In genomic region chr11:70701221-70701955, GRCm38 (mm10) we compare ENCODE assay signal across 8 mouse cellular contexts. TPM values are rescaled to one million over a fixed set of nuclear protein-coding genes. Genes with fewer than 3 reads are reported as not detected.
DNase-seq lines count a peak whose midpoint lies in the region; ATAC-seq and TF ChIP-seq lines count a peak whose summit lies in the region.

No protein-coding gene starts in this region.

- no peak for DNase-seq in kidney, adult 2 months
- no peak for DNase-seq in kidney, adult 18-20 months
- DNase-seq in embryonic facial prominence, embryonic 10.5 days (ENCODE audit: low spot score), result no peak
- no peak for DNase-seq in lung, adult 2 months
- DNase-seq in adrenal gland, postnatal 25 days, result no peak
- no peak for DNase-seq in frontal cortex, postnatal 36 days (ENCODE audit: low spot score in 2 of 2)
- DNase-seq in left cerebral cortex, adult 8-10 months (ENCODE audit: low spot score in 2 of 2), result no peak

- no peak for TF ChIP-seq POLR2A in kidney, adult 2 months (IDR thresholded peaks at IDR 0.05; ENCODE audit: low read depth, low read length)
- no peak for TF ChIP-seq POLR2A in lung, adult 2 months (IDR thresholded peaks at IDR 0.05; ENCODE audit: borderline replicate concordance, extremely low read depth, low read depth, low read length)

- no peak for TF ChIP-seq CTCF in kidney, adult 2 months (conservative IDR thresholded peaks at IDR 0.05; ENCODE audit: insufficient read depth, insufficient read length, low read depth, low read length)
- TF ChIP-seq CTCF in lung, adult 2 months (IDR thresholded peaks at IDR 0.05; ENCODE audit: insufficient read depth, low read length), result no peak

- H3K9me3 ChIP-seq in embryonic facial prominence, embryonic 10.5 days, result no peaks in the 10 kb centered on the region
- H3K9me3 ChIP-seq in hindbrain, embryonic 13.5 days, result no peaks in the 10 kb centered on the region

- H3K36me3 ChIP-seq in kidney, adult 2 months (ENCODE audit: control insufficient read depth, insufficient read depth, low read length), result peaks cover 3% of the 10 kb centered on the region
- H3K36me3 ChIP-seq in embryonic facial prominence, embryonic 10.5 days (replicated peaks), result peaks cover 39% of the 10 kb centered on the region
- H3K36me3 ChIP-seq in hindbrain, embryonic 13.5 days, result peaks cover 33% of the 10 kb centered on the region

- H3K4me2 ChIP-seq in hindbrain, embryonic 13.5 days, result peak overlapping the region; percentile 89

- peak overlapping the region; percentile 70 for H3K4me3 ChIP-seq in kidney, adult 2 months (ENCODE audit: insufficient read depth, low read depth, low read length)
- H3K4me3 ChIP-seq in embryonic facial prominence, embryonic 10.5 days, result peak overlapping the region; percentile 93
- H3K4me3 ChIP-seq in hindbrain, embryonic 13.5 days, result peak overlapping the region; percentile 91
- H3K4me3 ChIP-seq in lung, adult 2 months (replicated peaks; ENCODE audit: extremely low read depth, low read depth, low read length), result peak overlapping the region; percentile 98

- no peaks in the 10 kb centered on the region for H3K27me3 ChIP-seq in kidney, adult 2 months (replicated peaks; ENCODE audit: control insufficient read depth, insufficient read depth, low read length)
- no peaks in the 10 kb centered on the region for H3K27me3 ChIP-seq in embryonic facial prominence, embryonic 10.5 days (replicated peaks; ENCODE audit: low read depth, poor library complexity, severe bottlenecking)
- H3K27me3 ChIP-seq in hindbrain, embryonic 13.5 days, result no peaks in the 10 kb centered on the region

- 4% methylated on average over 10 of the region's 10 CpGs for WGBS in kidney, adult 2 months
- whole genome bisulfite sequencing in embryonic facial prominence, embryonic 10.5 days, result 16% methylated on average over 10 of the region's 10 CpGs
- WGBS in hindbrain, embryonic 13.5 days, result 14% methylated on average over 10 of the region's 10 CpGs
- 13% methylated on average over 10 of the region's 10 CpGs for WGBS in lung, adult 2 months

- H3K27ac ChIP-seq in kidney, adult 2 months (ENCODE audit: insufficient read depth, low read depth, low read length), result peak overlapping the region; percentile 63
- H3K27ac ChIP-seq in embryonic facial prominence, embryonic 10.5 days (replicated peaks), result peak overlapping the region; percentile 95
- no peak overlapping the region for H3K27ac ChIP-seq in hindbrain, embryonic 13.5 days

- H3K4me1 ChIP-seq in kidney, adult 2 months (ENCODE audit: control insufficient read depth, insufficient read depth, low read length), result peaks cover 9% of the 10 kb centered on the region; the same call in 1 of the 2 replicates
- peaks cover 30% of the 10 kb centered on the region for H3K4me1 ChIP-seq in embryonic facial prominence, embryonic 10.5 days
- H3K4me1 ChIP-seq in hindbrain, embryonic 13.5 days (replicated peaks), result peaks cover 26% of the 10 kb centered on the region
- peaks cover 7% of the 10 kb centered on the region for H3K4me1 ChIP-seq in lung, adult 2 months (ENCODE audit: control insufficient read depth, insufficient read depth, low read length)

- ATAC-seq in hindbrain, embryonic 13.5 days (ENCODE audit: low FRiP score), result no peak

- peak overlapping the region; percentile 95 for H3K9ac ChIP-seq in hindbrain, embryonic 13.5 days

RNA-seq across cellular contexts. Expression of gene Kif1c, which starts 1.0 kb away (rescaled TPM):
- polyA plus RNA-seq in kidney, adult 2 months (2012; rRNA removed), result 91.0 and 94.9 TPM in 2 replicates
- 1.6 and 2.0 TPM in 2 replicates for polyA plus RNA-seq in embryonic facial prominence, embryonic 10.5 days (2016; fragmentation: Nextera tagmentation; extraction: Ambion mirVana)
- polyA plus RNA-seq in hindbrain, embryonic 13.5 days (2015; fragmentation: Nextera tagmentation; extraction: Ambion mirVana), result 1.5 and 1.7 TPM in 2 replicates
- polyA plus RNA-seq in lung, adult 2 months (2012; rRNA removed), result 78.2 and 103 TPM in 2 replicates
- 173 and 182 TPM in 2 replicates for total RNA-seq in adrenal gland, postnatal 25 days (2021)
- 10 to 100 TPM; 59.3 to 70.2 (median 65.8) TPM for total RNA-seq in left cerebral cortex, adult 8-10 months (2022)

RNA-seq across cellular contexts. Expression of gene Inca1, which starts 1.4 kb away (rescaled TPM):
- polyA plus RNA-seq in kidney, adult 2 months (2012; rRNA removed), result 5.3 and 5.4 TPM in 2 replicates
- 0.69 and 0.99 TPM in 2 replicates for polyA plus RNA-seq in embryonic facial prominence, embryonic 10.5 days (2016; fragmentation: Nextera tagmentation; extraction: Ambion mirVana)
- polyA plus RNA-seq in hindbrain, embryonic 13.5 days (2015; fragmentation: Nextera tagmentation; extraction: Ambion mirVana), result 1.6 TPM in 2 replicates
- 1.6 and 2.0 TPM in 2 replicates for polyA plus RNA-seq in lung, adult 2 months (2012; rRNA removed)
- total RNA-seq in adrenal gland, postnatal 25 days (2021), result 9.1 and 12.2 TPM in 2 replicates
- total RNA-seq in left cerebral cortex, adult 8-10 months (2022), result 1 to 10 TPM; 1.6 to 2.7 (median 2.3) TPM

RNA-seq across cellular contexts. Expression of gene Camta2, which starts 13.5 kb away (rescaled TPM):
- 23.6 and 28.7 TPM in 2 replicates for polyA plus RNA-seq in kidney, adult 2 months (2012; rRNA removed)
- 10.5 and 10.9 TPM in 2 replicates for polyA plus RNA-seq in embryonic facial prominence, embryonic 10.5 days (2016; fragmentation: Nextera tagmentation; extraction: Ambion mirVana)
- 15.2 and 15.3 TPM in 2 replicates for polyA plus RNA-seq in hindbrain, embryonic 13.5 days (2015; fragmentation: Nextera tagmentation; extraction: Ambion mirVana)
- polyA plus RNA-seq in lung, adult 2 months (2012; rRNA removed), result 33.1 and 35.7 TPM in 2 replicates
- total RNA-seq in adrenal gland, postnatal 25 days (2021), result 50.2 and 51.3 TPM in 2 replicates
- total RNA-seq in left cerebral cortex, adult 8-10 months (2022), result 100 to 1,000 TPM; 185 to 201 (median 191) TPM

RNA-seq across cellular contexts. Expression of gene Spag7, which starts 32.2 kb away (rescaled TPM):
- 44.6 and 59.8 TPM in 2 replicates for polyA plus RNA-seq in kidney, adult 2 months (2012; rRNA removed)
- 181 and 185 TPM in 2 replicates for polyA plus RNA-seq in embryonic facial prominence, embryonic 10.5 days (2016; fragmentation: Nextera tagmentation; extraction: Ambion mirVana)
- polyA plus RNA-seq in hindbrain, embryonic 13.5 days (2015; fragmentation: Nextera tagmentation; extraction: Ambion mirVana), result 162 and 169 TPM in 2 replicates
- polyA plus RNA-seq in lung, adult 2 months (2012; rRNA removed), result 24.7 and 39.0 TPM in 2 replicates
- 88.3 and 97.4 TPM in 2 replicates for total RNA-seq in adrenal gland, postnatal 25 days (2021)
- 10 to 100 TPM; 52.5 to 69.9 (median 59.3) TPM for total RNA-seq in left cerebral cortex, adult 8-10 months (2022)

RNA-seq across cellular contexts. Expression of gene Eno3, which starts 44.4 kb away (rescaled TPM):
- 9.2 and 30.9 TPM in 2 replicates for polyA plus RNA-seq in kidney, adult 2 months (2012; rRNA removed)
- polyA plus RNA-seq in embryonic facial prominence, embryonic 10.5 days (2016; fragmentation: Nextera tagmentation; extraction: Ambion mirVana), result 72.9 and 88.4 TPM in 2 replicates
- 7.1 and 9.2 TPM in 2 replicates for polyA plus RNA-seq in hindbrain, embryonic 13.5 days (2015; fragmentation: Nextera tagmentation; extraction: Ambion mirVana)
- polyA plus RNA-seq in lung, adult 2 months (2012; rRNA removed), result 19.6 and 97.3 TPM in 2 replicates
- 17.9 and 28.3 TPM in 2 replicates for total RNA-seq in adrenal gland, postnatal 25 days (2021)
- 10 to 100 TPM; 10.5 to 14.1 (median 12.5) TPM for total RNA-seq in left cerebral cortex, adult 8-10 months (2022)

Comparison
In these comparisons a context has a peak if more than half of its experiments do, and no peak if none do; other contexts are left out.
1. RNA of gene Kif1c, which starts 1.0 kb away (polyA plus RNA-seq): 78.2 to 103 TPM in lung, adult 2 months and 91.0 to 94.9 TPM in kidney, adult 2 months; 1.5 to 1.7 TPM in hindbrain, embryonic 13.5 days and 1.6 to 2.0 TPM in embryonic facial prominence, embryonic 10.5 days; every median in the first group is over 10 times any median in the second.
2. Peak in every context shown above with its lines, with median percentiles within 50 percentile points of each other: H3K4me3 ChIP-seq.